Mouse (Mus musculus) megakaryocyte-erythroid progenitor cell, adult 5-6 weeks (primary cell): ENCODE data around the gene Gab2. TPM values are rescaled to one million over a fixed set of nuclear protein-coding genes. Genes with fewer than 3 reads are reported as not detected.

Experiments used
- ATAC-seq: replicated peaks from 2 replicates; pipeline ENCODE4 v1.8.0; 2016; ENCODE audit warnings: mild to moderate bottlenecking, inconsistent platforms; ENCODE audit not compliant: severe bottlenecking, poor library complexity, low FRiP score, low TSS enrichment
- total RNA-seq, 2 experiments: library from RNA; stranded (forward) in 1 of 2; stranded (reverse) in 1 of 2; fragments of 200-1000, 215-1000 nt in 1 of 2; fragments of >200 nt in 1 of 2; fragmentation: Nextera tagmentation in 1 of 2; gene quantifications; 2 replicates each; pipeline ENCODE4 v1.2.3; 2014 to 2017

Gene Gab2
- total RNA-seq (2014; fragmentation: Nextera tagmentation) (5.2 TPM in 2 replicates), total RNA-seq (2017) (3.1 and 5.3 TPM in 2 replicates)

DNA sequence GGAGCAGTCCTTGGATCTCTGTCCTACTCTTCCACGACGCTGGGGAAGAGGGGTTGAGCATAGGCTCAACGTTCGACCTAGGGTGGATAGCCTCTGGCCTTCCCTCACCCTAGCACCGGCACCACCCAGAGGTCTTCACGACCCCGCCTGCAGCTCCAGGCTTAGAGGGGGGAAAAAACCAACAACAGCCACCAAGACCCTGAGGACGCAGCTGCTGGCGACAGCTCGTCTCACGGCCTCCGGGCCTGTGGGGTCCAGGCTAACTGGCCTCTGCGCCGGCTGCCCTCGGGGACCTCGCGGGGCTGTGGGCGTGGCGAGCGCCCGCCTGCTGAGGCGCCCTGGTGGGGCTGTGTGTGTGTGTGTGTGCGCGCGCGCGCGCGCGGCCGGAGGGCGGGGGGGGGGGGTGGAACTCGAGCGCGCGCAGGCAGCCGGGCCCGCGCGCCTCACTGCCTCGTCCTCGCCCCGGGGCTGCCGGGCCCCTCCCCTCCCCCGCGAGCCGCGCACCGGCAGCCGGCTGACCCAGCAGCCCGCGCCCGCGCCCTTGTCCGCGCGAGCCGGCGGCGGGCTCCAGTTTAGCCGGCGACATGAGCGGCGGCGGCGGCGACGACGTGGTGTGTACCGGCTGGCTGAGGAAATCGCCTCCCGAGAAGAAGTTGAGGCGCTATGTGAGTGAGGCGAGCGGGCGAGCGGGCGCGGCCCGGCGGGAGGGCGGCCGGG, at the start of gene Gab2:
Gab2 (plus strand) TSS at position 345 of the 717 bp plus-strand sequence.
- ATAC-seq, result peak; percentile 62

DNA sequence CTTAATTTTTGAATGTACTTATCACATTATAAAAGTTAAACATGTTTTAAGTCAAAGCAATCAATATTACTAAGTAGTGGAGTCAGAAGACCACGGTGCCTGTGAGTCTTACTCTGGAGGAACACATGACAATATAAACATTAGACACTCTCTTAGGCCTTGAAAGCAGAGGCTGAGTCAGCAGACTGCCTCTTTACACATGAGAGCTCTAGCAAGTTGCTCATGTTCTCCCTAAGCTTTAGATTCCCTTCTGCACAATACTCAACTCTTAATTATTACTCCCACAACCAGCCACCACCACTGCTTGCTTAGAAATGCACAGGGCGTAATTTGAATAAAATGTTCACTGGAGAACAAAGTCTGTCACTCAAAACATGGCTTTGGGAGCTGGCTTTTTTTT, 49.0 kb upstream of the Gab2 start:
- ATAC-seq, result no peak

DNA sequence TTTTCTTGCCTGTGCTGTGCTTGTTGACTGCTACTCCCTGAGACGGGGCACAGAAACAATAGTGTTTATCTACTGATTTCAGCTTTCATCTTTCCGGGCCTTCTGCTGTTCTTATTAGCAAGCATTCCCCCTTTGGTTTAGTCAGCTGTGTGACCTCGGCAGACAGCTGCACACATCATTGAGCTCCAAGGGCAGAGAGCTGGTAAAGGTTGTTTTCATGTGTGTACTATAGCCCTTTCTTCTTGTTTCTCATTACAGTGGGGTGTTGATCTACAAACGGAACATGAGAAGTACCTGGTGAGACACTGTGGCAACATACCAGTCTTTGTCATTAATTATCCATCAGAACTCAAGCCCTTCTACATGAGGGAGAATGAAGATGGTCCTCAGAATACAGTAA, 41.7 kb upstream of the Gab2 start:
- ATAC-seq, result no peak

DNA sequence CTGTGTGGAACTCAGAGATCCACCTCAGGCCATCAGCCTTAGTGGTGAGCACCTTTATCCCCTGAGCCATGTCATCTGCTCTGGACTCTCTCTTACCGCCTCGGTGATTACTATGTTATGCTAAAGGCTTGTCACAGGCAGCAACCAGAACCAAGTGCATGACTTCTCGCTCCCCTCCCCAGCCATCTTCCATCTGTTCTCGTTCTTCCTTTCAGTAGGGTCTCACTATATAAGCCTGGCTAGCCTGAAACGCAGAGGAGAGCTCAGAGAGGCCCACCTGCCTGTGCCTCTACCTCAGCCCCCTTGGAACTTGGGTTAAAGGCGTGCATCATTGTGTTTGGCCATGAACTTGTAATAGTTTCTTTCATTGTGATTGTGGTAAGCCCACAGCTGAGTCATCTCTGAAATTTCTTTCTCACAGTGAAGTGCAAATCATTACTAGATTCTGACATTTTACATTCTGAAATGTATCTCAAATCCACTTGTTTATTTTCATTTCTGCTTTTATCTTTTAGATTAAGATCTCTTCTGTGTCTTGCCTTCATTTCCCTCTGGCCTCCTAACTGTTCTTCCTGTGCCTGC, 39.4 kb upstream of the Gab2 start:
- ATAC-seq, result no peak

DNA sequence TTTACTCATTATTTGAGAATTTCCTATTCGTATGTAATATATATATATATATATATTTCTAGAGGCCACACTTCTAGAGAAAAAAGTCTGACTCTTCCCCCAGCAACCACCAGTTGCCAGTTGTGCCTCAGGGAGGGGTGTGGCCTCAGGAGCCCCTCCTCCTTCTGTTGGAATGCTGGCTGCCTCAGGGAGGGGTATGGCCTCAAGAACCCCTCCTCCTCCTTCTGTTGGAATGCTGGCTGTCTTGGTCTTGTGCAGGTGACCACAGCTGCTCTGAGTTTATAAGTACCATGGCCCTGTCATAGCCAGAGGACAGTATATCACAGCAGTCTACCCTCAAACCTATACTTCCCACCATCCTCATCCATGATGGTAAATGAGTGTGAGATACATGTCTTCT, 38.4 kb upstream of the Gab2 start:
- ATAC-seq, result no peak

DNA sequence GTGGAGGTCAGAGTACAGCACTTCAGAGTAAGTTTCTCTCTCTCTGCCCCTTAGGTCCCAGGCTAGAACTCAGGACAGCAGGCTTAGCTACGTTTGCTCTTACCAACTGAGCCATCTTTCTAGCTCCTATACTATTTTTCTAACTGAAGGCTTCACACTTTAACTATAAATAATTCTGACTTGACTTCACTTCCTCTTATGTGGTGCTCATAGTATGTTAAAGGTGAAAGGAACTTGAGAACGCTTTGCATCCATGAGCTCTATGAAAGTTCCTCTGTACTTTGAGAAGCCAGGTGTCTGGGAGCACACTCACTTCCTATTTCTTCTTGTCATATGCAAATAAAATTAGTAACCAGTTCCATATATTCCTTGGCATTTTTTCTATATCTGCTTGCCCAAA, 20.4 kb upstream of the Gab2 start:
- no peak for ATAC-seq

DNA sequence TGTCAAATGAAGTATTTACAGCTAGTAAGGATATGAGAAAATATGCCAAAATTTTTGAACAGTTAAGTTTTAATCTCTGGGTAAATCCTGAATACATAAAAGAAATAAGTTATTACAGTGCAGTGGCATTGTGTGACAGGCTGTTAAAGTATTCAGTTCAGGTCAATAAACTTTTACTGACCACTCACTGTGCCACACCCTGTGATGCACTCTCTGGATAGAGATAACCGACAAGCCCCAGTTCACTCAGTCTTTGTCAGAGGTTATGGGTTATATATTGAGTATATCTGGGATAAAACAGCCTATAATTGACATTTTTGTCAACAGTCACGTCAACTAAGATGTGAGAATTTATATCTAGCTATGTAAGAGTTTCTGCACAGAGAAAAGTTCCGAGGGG, 9.9 kb upstream of the Gab2 start:
- peak; percentile 50; the same call in 1 of the 2 replicates for ATAC-seq

DNA sequence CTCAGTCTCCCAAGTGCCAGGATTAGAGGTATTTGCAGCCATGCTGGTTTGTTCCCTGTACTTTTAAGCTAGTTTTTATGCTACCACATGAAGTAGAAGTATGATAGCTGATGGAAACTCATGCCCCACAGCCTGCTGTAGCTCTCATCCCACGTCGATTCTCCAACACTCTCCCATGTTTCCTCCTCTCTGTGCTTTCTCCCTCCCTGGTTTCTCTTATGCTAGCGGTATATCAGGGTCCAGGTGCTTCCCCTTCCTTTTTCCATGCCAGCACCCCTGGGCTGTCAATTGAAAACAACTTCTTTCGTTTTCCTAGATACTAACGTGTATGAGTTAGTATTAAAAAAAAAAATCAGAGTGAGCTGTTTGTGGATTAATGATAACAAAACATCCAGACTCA, 9.3 kb upstream of the Gab2 start:
- no peak for ATAC-seq

DNA sequence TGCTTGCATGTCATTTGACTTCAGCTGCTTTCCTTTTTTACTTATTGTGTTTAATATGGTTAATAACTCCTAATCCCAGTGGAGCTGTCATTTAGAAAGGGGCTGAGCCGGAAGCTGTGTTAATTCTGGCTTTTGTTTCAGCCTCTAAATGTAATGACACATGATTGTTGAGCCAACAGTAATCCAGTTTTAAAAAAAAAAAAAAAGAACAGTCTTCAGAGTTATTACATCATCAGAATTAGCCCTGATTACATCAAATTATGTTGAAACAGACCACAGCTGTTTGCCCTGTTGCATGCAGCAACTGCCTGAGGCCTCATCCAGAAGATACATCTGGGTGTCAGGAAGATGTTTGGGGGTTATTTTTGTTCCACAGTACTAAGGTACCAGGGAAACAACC, 6.4 kb upstream of the Gab2 start:
- no peak for ATAC-seq

DNA sequence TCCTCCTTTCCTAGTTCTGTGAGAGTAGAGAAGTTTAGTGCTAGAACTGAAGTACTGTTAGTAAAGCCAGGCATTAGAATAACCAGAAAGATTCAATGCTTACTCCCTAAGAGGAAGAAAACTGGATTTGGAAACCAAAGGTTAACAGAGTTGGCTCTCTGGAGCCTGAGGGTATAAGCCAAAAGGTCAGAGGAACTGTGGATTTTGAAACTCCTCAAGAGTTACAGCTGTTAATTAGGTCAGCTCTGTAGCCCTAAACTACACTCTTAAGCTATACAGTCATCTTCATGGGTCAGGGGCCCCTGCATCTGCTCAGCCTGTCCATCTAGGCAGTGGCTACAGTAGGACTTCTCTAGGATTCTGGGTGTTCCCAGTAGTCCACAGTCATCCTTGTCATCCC, 4.4 kb upstream of the Gab2 start:
- ATAC-seq, result no peak

DNA sequence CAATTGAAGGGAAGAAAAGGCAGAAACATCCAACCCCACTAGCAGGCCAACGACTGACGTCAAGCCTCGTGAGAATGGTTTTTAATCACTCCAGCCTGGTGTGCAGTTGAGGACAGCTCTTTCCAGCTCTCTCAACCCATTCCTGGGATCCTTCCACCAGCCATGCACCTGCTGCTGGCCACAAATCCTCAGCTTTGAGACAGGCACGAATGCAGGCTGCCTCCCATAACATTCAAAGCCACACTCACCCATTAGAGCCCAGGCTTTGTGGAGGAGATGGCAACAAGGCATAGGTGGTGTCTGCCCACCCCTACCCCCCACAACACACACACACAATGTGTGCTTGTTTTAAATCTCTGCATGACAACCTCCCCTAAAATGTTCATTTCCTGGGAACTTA, 2.7 kb upstream of the Gab2 start:
- ATAC-seq, result no peak

DNA sequence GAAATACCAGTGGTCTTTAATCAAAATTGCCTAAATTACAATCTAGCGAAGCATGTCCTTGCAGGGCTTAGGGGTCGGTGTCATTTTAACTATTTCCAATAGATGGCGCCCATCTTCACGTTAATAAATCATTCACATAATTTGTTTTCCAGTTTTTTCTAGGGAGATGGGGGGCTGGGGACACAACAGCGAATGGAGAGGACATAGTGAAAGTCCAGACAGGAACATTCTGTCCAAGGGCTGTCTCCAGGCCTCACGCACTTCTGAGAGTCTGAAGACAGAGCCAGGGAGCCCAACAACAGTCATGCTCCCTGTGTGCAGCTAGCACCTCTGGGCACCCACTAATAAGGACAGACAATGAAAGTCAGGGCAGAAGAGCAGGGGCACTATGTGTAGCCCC, 2.2 kb upstream of the Gab2 start:
- ATAC-seq, result no peak

DNA sequence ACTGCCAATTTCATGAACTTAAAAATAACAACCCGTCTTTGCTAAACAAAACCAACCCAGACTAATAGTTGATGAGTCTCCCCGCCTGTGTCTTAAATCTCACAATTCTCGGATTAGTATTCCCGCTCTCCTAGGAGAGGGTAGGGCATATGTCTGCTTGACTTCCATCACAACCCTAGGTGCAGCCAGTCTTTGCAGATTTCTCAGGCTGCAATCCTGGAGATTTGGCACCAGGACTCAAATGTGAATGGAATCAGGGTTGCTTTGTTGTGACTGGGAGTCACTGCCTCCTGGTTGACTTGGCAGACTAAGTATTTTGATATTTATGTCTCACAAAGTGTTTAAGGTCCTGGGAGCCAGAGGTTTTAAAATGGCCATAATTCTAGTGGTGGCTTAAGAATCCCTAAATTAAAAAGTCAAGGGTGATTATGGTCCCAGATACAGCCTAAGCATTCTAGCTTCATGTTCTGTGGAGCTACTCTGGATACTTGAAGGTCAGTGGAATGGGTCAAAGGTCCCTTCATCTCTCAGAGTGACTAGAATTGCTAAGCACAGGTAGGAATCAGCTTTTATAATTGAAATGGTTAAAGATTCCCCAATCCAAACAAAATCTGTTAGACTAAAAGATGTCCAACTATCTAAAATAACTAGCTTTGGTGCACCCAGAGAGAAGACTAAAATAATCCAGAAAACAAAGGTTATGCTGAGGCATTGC, 1.6 kb upstream of the Gab2 start:
- ATAC-seq, result no peak

DNA sequence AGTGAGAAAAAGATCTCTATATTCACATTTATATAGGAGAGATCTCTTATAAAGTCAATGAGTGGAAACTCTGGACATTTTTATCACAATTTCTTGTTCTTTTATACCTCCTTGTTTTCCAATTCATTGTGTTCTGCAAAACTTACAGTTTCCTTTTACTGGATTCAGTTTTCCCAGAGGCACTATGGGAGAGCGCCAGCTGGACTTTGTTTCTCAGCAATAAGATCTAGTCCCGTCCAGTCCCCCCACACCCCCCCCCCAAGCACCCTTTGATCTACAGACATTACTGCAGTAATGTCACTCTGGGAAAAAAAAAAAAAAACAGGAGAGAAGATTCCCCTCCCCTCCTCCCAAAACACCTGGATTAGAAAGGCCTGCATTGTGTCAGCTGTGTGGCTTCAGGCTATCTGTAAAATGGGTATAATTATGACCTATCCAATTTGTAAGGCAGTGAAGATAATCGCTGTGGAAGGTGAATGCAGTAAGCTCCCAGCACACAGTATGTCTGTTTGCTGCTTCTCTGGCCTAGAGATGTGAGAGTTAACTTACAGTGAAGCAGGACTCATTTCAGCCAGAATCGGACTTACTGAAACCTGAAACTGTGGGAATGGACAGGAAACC, 655 bp upstream of the Gab2 start:
- ATAC-seq, result no peak

DNA sequence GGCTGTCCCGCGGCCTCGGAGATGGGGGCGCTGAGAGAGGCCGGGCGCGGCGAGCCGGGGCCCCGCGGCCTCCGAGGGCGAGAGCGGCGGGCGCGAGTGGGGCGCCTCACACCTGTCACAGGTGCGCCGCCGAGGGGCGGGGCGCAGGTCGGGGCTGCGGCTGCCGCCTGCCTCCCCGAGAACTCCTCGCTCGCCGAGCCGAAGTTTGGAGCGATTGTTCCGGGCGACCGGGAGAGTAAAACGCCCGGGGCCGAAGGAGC, 503 bp downstream of the Gab2 start:
- ATAC-seq, result no peak

DNA sequence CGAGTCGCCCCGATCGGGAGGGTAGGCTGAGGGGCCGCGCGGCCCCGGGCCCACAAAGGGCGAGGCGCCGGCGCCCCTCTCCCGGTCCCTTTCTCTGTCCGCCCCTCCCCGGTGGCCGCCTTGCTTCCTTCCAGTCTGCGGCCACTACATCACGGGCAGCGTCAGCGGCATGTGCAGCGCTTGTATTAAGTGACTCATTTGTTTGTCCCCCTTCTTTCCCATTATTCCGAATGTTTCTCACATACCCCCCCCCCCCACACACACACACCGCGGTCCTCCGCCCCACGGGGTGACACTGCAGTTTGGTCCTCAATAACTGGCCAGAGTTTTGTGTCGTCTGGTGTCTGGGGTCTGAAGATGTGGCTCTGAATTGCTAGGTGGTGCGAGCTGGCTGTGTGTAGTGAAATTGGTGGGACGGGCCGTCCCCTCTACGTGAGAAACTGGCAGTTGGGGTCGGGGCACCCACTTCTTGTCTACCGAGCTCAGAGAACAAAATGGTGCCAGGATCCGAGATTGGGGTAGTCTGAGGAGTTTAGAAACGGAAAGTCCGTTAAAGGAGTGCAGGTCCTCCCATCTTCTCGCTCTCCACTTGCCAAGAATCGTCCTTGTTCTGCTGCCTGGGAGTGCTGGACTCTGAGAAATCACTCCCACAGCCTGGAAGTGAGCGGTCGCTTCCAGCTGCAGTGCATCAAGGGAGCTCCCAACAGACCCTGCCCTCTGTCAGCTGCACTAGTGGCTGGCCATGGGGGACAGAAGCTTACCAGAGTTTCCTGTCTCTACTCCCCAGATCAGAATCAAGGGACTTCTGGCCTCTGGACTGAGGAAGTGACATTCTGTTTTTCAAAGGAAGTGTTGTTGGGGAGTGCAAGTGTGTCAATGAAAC, 1.1 kb downstream of the Gab2 start:
- ATAC-seq, result peak; percentile 52

DNA sequence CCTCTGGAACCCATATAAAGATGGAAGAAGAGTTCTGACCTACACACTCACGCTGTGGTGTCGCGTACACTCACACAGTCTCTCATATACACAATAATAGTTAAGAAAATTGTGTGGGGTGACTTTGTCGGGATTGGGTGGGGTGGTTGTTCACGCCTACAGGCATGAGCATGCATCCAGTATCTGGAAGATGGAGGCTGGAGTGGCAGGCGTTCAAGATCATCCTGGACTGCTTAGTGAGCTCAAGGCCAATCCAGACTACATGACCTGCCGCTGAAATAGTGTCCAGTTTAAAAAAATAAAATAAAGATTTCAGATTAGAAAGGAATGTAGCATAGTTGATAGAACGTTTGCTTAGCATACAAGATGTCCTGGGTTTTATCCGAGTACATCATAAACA, 2.2 kb downstream of the Gab2 start:
- no peak for ATAC-seq

DNA sequence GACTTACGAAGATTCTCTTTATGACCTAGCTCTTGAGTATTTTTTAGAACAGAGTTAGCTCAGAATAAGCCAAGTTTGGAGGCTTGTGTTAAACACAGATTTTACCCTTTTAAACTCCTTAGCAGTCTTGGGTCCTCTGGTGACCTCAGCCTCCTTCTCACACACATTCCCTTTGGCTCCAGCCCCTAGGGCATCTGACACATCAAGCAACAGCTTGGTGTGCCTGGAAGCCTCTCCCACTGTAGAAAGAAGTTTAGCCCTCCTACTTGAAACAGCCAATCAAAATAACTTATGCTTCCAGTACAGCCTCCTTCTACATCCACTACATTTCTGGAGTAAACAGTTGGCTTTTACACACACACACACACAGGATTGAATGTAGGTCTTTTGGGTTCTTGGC, 2.8 kb downstream of the Gab2 start:
- ATAC-seq, result no peak

DNA sequence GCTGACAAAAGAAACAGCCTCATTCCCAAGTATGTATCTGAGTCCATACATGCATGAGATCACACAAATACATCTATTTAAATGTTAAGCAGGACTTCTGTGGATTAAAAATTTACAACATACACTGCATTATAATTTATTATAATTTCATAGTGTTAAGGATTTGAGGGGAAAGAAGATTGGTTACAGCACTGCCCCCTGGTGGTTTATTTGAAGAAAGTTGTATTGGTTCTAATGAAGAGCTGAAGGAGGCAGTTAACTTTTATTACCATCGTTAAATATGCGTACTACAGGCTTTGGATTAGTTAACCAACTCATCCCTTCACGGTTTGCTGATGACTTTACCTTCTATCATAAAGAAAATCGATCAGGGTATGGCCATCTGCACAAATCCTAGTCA, 3.9 kb downstream of the Gab2 start:
- no peak for ATAC-seq

DNA sequence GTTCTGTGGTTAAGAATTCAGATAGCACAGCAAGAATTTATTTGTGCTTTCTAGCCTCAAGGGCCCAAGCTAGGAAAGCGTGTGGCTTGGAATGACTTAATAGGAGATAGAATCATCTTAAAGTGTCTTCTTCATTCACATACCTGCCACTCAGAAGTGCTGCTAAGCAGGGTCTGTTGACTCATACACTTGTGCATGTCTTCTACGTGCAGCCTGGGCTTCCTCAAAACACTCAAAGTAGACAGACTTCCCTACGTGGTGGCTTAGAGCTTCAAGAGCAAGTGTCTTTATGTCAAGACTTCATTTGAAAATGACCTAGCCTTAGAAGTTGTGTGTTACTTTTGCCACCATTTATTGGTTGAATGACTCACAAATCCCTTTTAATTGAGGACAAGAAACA, 12.9 kb downstream of the Gab2 start:
- no peak for ATAC-seq
